Mouse (Mus musculus): ENCODE results near the gene Gm20822. TPM values are rescaled to one million over a fixed set of nuclear protein-coding genes. Genes with fewer than 3 reads are reported as not detected.

Gm20822 gene
- polyA plus RNA-seq (2012; rRNA removed; ENCODE audit: low replicate concordance): not detected in 2 replicates

DNA sequence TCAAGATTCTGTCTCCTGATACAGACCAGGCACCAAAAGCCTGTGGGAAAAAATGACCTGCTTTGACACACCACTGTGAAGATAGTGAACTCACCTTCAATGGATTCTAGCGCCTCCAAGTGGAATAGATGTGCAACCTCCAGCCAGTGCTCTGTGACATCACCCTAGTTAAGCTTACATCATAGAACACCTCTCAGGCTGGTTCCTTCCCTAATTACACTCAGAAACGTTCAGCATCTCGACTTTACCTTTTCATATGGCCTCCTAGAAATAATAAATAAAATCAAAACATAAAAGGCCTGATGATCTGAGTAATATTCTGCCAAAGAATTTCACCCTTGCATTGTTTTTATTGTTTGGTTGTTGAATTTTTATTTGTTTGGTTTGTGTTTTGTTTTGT, at the start of gene Gm20822:
Gene Gm20822, minus strand, starts transcription at position 101 of the 400 bp plus-strand sequence.

All from mammary gland, adult 2 months (tissue).